Mouse (Mus musculus): Measurements from ENCODE around the gene Vmn1r117.
"Not testable (repeated sequence)": the region's sequence is repeated elsewhere in the genome, so short reads cannot be mapped to it uniquely, and the experiment has no call there.

The Vmn1r117 gene

GRCm38 (mm10) chr7:20884021-20884420 is at the start of gene Vmn1r117:
Gene Vmn1r117 (minus strand): TSS chr7:20884121.
- not testable (repeated sequence) for DNase-seq (ENCODE audit: low spot score)

GRCm38 (mm10) chr7:20912247-20912646 is 28.3 kb upstream of the Vmn1r117 start, which contains the start of gene Vmn1r118:
Gene Vmn1r118 (minus strand): TSS chr7:20912347.
- DNase-seq (ENCODE audit: low spot score), result not testable (repeated sequence)

DNA sequence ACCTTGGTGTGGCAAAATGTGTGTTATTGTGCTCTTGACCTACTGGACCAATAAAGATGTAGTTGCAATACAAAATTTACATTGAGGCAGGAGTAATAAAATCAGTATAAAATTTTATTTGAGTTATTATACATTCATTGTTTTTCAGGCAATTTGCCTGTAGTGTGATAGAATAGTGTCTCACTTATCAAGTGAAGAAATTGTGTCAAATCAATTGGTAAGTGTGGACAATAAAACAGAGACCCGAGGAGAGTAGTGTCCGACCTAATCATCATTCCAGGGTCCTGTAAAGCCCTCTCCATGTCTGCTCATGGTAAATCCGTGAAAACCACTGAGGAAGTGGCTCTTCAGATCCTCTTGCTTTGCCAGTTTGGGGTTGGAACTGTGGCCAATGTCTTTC is 12.0 kb downstream of the Vmn1r117 start, which contains the start of gene Vmn1r116:
Gene Vmn1r116 (plus strand): TSS at position 301 of the 400 bp plus-strand sequence.
- not testable (repeated sequence) for DNase-seq (ENCODE audit: low spot score)

- not testable (repeated sequence) for DNase-seq (ENCODE audit: low spot score)
Measured at GRCm38 (mm10) chr7:20844885-20845284, 39.0 kb downstream of the Vmn1r117 start, which contains the start of gene Vmn1r115. Gene Vmn1r115 (minus strand): TSS chr7:20844985.

All from ovary, postnatal 14 days (tissue).